28 mouse cellular contexts compared by ENCODE assay signal in genomic region chr12:50194714-50195113, GRCm38 (mm10).
A peak's percentile ranks its signal among the peaks of the same experiment; 100 is the strongest.
DNase-seq lines count a peak whose midpoint lies in the region; ATAC-seq and TF ChIP-seq lines count a peak whose summit lies in the region.
"Had no signal": no experiment of that assay in that cellular context is flagged by ENCODE, and none has a peak within 500 bp of the region (broad histone marks: within the 10 kb centered on the region; RNA-seq: fewer than 3 reads in every experiment).

No protein-coding gene starts in this region.

- H3K4me3 ChIP-seq in embryonic facial prominence, embryonic 14.5 days (ENCODE audit: low read depth, low read length): no peak overlapping the region
- no peak overlapping the region for H3K4me3 ChIP-seq in embryonic facial prominence, embryonic 10.5 days
- H3K4me3 ChIP-seq in forebrain, embryonic 11.5 days (ENCODE audit: low read depth, low read length): no peak overlapping the region
- no peak overlapping the region for H3K4me3 ChIP-seq in forebrain, embryonic 16.5 days (replicated peaks; ENCODE audit: low read length)
- H3K4me3 ChIP-seq in lung, postnatal 0 days (ENCODE audit: low read depth, low read length): no peak overlapping the region
- H3K4me3 ChIP-seq: gastrocnemius, adult 2 months; heart, embryonic 13.5 days; hindbrain, embryonic 15.5 days; kidney, embryonic 15.5 days; liver, embryonic 12.5 days; megakaryocyte, embryonic 14.5 days; midbrain, embryonic 13.5 days had no signal

- TF ChIP-seq CTCF in lung, postnatal 0 days (IDR thresholded peaks at IDR 0.05): no peak

- H3K4me2 ChIP-seq in embryonic facial prominence, embryonic 14.5 days (ENCODE audit: low read depth, low read length): no peak overlapping the region
- H3K4me2 ChIP-seq in forebrain, embryonic 11.5 days (ENCODE audit: low read depth, low read length, severe bottlenecking): no peak overlapping the region
- H3K4me2 ChIP-seq in forebrain, embryonic 16.5 days (ENCODE audit: low read length): no peak overlapping the region
- H3K4me2 ChIP-seq in lung, postnatal 0 days (replicated peaks; ENCODE audit: low read depth, low read length): no peak overlapping the region
- H3K4me2 ChIP-seq: heart, embryonic 13.5 days; hindbrain, embryonic 15.5 days; kidney, embryonic 15.5 days; liver, embryonic 12.5 days; midbrain, embryonic 13.5 days had no signal

- H3K27me3 ChIP-seq in embryonic facial prominence, embryonic 14.5 days (replicated peaks; ENCODE audit: control insufficient read depth, insufficient read depth, low read length): no peaks in the 10 kb centered on the region
- peaks cover 9% of the 10 kb centered on the region; the same call in 1 of the 2 replicates for H3K27me3 ChIP-seq in embryonic facial prominence, embryonic 10.5 days (replicated peaks; ENCODE audit: low read depth, poor library complexity, severe bottlenecking)
- no peaks in the 10 kb centered on the region for H3K27me3 ChIP-seq in forebrain, embryonic 11.5 days (ENCODE audit: control insufficient read depth, insufficient read depth, low read length)
- no peaks in the 10 kb centered on the region for H3K27me3 ChIP-seq in forebrain, embryonic 16.5 days (replicated peaks; ENCODE audit: control insufficient read depth, insufficient read depth, low read length)
- no peaks in the 10 kb centered on the region for H3K27me3 ChIP-seq in lung, postnatal 0 days (replicated peaks; ENCODE audit: insufficient read depth, low read length)
- H3K27me3 ChIP-seq: heart, embryonic 13.5 days; hindbrain, embryonic 15.5 days; kidney, embryonic 15.5 days; liver, embryonic 12.5 days; megakaryocyte, embryonic 14.5 days; midbrain, embryonic 13.5 days had no signal

- ATAC-seq in embryonic facial prominence, embryonic 14.5 days (ENCODE audit: low read depth): no peak
- ATAC-seq in forebrain, embryonic 11.5 days (replicated peaks; ENCODE audit: low FRiP score): peak; percentile 60
- ATAC-seq in forebrain, embryonic 16.5 days: peak; percentile 47
- no peak for ATAC-seq in lung, postnatal 0 days
- ATAC-seq: liver, embryonic 12.5 days; liver, postnatal 0 days; midbrain, embryonic 13.5 days; Patski had no signal

- TF ChIP-seq EP300 in lung, postnatal 0 days (IDR thresholded peaks at IDR 0.05): no peak

- no peak overlapping the region for H3K9ac ChIP-seq in embryonic facial prominence, embryonic 14.5 days (ENCODE audit: low read depth, low read length)
- no peak overlapping the region for H3K9ac ChIP-seq in forebrain, embryonic 11.5 days (ENCODE audit: low read length)
- no peak overlapping the region for H3K9ac ChIP-seq in forebrain, embryonic 16.5 days (replicated peaks; ENCODE audit: low read depth, low read length)
- no peak overlapping the region for H3K9ac ChIP-seq in lung, postnatal 0 days (replicated peaks; ENCODE audit: low read depth)
- H3K9ac ChIP-seq: heart, embryonic 13.5 days; hindbrain, embryonic 15.5 days; kidney, embryonic 15.5 days; liver, embryonic 12.5 days; liver, postnatal 0 days; midbrain, embryonic 13.5 days had no signal

- H3K9me3 ChIP-seq in embryonic facial prominence, embryonic 14.5 days (ENCODE audit: control insufficient read depth, low read length): no peaks in the 10 kb centered on the region
- no peaks in the 10 kb centered on the region for H3K9me3 ChIP-seq in embryonic facial prominence, embryonic 10.5 days
- H3K9me3 ChIP-seq in forebrain, embryonic 11.5 days (ENCODE audit: control insufficient read depth, low read length): no peaks in the 10 kb centered on the region
- no peaks in the 10 kb centered on the region for H3K9me3 ChIP-seq in forebrain, embryonic 16.5 days (ENCODE audit: control insufficient read depth, low read length)
- H3K9me3 ChIP-seq in lung, postnatal 0 days (ENCODE audit: low read length): no peaks in the 10 kb centered on the region
- H3K9me3 ChIP-seq: G1E; heart, embryonic 13.5 days; hindbrain, embryonic 15.5 days; kidney, embryonic 15.5 days; liver, embryonic 12.5 days; megakaryocyte, embryonic 14.5 days; midbrain, embryonic 13.5 days had no signal

- H3K4me1 ChIP-seq in embryonic facial prominence, embryonic 14.5 days (ENCODE audit: control insufficient read depth, insufficient read depth, low read length): no peaks in the 10 kb centered on the region
- H3K4me1 ChIP-seq in embryonic facial prominence, embryonic 10.5 days: peaks cover 37% of the 10 kb centered on the region
- peaks cover 6% of the 10 kb centered on the region; the same call in 1 of the 2 replicates for H3K4me1 ChIP-seq in forebrain, embryonic 11.5 days (replicated peaks; ENCODE audit: control insufficient read depth, insufficient read depth, low read length)
- peaks cover 24% of the 10 kb centered on the region for H3K4me1 ChIP-seq in forebrain, embryonic 16.5 days (replicated peaks; ENCODE audit: control insufficient read depth, insufficient read depth, low read length)
- no peaks in the 10 kb centered on the region for H3K4me1 ChIP-seq in lung, postnatal 0 days (ENCODE audit: insufficient read depth, low read depth, low read length)
- H3K4me1 ChIP-seq: heart, embryonic 13.5 days; kidney, embryonic 15.5 days; liver, embryonic 12.5 days; megakaryocyte, embryonic 14.5 days; midbrain, embryonic 13.5 days had no signal

- no peak overlapping the region for H3K27ac ChIP-seq in embryonic facial prominence, embryonic 14.5 days (replicated peaks; ENCODE audit: low read depth, low read length)
- no peak overlapping the region for H3K27ac ChIP-seq in embryonic facial prominence, embryonic 10.5 days (replicated peaks)
- no peak overlapping the region for H3K27ac ChIP-seq in forebrain, embryonic 11.5 days (ENCODE audit: low read depth, low read length)
- H3K27ac ChIP-seq in forebrain, embryonic 16.5 days (ENCODE audit: low read length): peak overlapping the region; percentile 65
- no peak overlapping the region for H3K27ac ChIP-seq in lung, postnatal 0 days (ENCODE audit: low read length)
- H3K27ac ChIP-seq: gastrocnemius, adult 2 months; heart, embryonic 13.5 days; hindbrain, embryonic 15.5 days; kidney, embryonic 15.5 days; liver, embryonic 12.5 days; midbrain, embryonic 13.5 days had no signal

- DNase-seq in embryonic facial prominence, embryonic 14.5 days (ENCODE audit: low spot score): peak; percentile 17
- no peak for DNase-seq in embryonic facial prominence, embryonic 10.5 days (ENCODE audit: low spot score)
- no peak for DNase-seq in forebrain, embryonic 11.5 days (ENCODE audit: low spot score)
- DNase-seq in heart, adult 8-10 months (ENCODE audit: low spot score): no peak
- no peak for DNase-seq in lung, postnatal 0 days (ENCODE audit: low spot score)
- no peak for DNase-seq in layer of hippocampus, postnatal 25 days (ENCODE audit: extremely low spot score in 1 of 2, low spot score in 1 of 2)
- DNase-seq: adrenal gland, postnatal 10 days; cerebellum, adult 11 months; cerebellum, adult 9-10 months; gastrocnemius, adult 2 months; gastrocnemius, postnatal 36 days; heart, adult 18-20 months; heart, postnatal 10 days; kidney, adult 18-20 months; kidney, postnatal 36 days; layer of hippocampus, postnatal 36 days; left cerebral cortex, postnatal 4 days; liver, postnatal 0 days; lung, postnatal 4 days had no signal

- no peaks in the 10 kb centered on the region for H3K36me3 ChIP-seq in embryonic facial prominence, embryonic 14.5 days (ENCODE audit: control insufficient read depth, insufficient read depth, low read length)
- no peaks in the 10 kb centered on the region for H3K36me3 ChIP-seq in embryonic facial prominence, embryonic 10.5 days (replicated peaks)
- H3K36me3 ChIP-seq in forebrain, embryonic 11.5 days (ENCODE audit: control insufficient read depth, insufficient read depth, low read length): no peaks in the 10 kb centered on the region
- H3K36me3 ChIP-seq in forebrain, embryonic 16.5 days (ENCODE audit: control insufficient read depth, insufficient read depth): no peaks in the 10 kb centered on the region
- no peaks in the 10 kb centered on the region for H3K36me3 ChIP-seq in lung, postnatal 0 days (ENCODE audit: insufficient read depth, low read length)
- H3K36me3 ChIP-seq: G1E; heart, embryonic 13.5 days; hindbrain, embryonic 15.5 days; kidney, embryonic 15.5 days; liver, embryonic 12.5 days; midbrain, embryonic 13.5 days had no signal

Comparison
In these comparisons a context has a peak if more than half of its experiments do, and no peak if none do; other contexts are left out.
1. ATAC-seq: peak in forebrain, embryonic 11.5 days (single experiment) and forebrain, embryonic 16.5 days (single experiment); none in embryonic facial prominence, embryonic 14.5 days (single experiment) and lung, postnatal 0 days (single experiment).